Mouse (Mus musculus): ENCODE measurements at regions not wholly inside any gene's neighbourhood (a gene's known extent, or its start where the extent isn't known, plus 50 kb on each side); places are given as distances from the start of the nearest gene placed in this dataset.
A peak's percentile ranks its signal among the peaks of the same experiment; 100 is the strongest.

GRCm38 (mm10) chr2:179080462-179081274, 361.6 kb upstream of the Cdh4 start:
- Histone ChIP-seq H3K27ac (no peak overlapping the region), H3K4me2 (replicated peaks) (no peak overlapping the region), H3K27me3 (ENCODE audit: control insufficient read depth, insufficient read depth, low read length) (no peaks in the 10 kb centered on the region), H3K4me3 (replicated peaks; ENCODE audit: low read length) (no peak overlapping the region), H3K4me1 (replicated peaks; ENCODE audit: control insufficient read depth, insufficient read depth, low read length) (no peaks in the 10 kb centered on the region), H3K9me3 (ENCODE audit: control insufficient read depth, low read length) (no peaks in the 10 kb centered on the region), H3K36me3 (replicated peaks; ENCODE audit: control insufficient read depth, insufficient read depth) (no peaks in the 10 kb centered on the region), H3K9ac (no peak overlapping the region)
- WGBS = 75% methylated on average over 13 of the region's 13 CpGs
- DNase-seq (ENCODE audit: low spot score) (no peak), ATAC-seq (ENCODE audit: low FRiP score) (no peak)

GRCm38 (mm10) chr2:179086915-179087314, 355.3 kb upstream of the Cdh4 start:
- no peak for ATAC-seq (ENCODE audit: low FRiP score)
- no peak for DNase-seq (ENCODE audit: low spot score)
- no peak overlapping the region for H3K9ac ChIP-seq
- H3K9me3 ChIP-seq (ENCODE audit: control insufficient read depth, low read length) = no peaks in the 10 kb centered on the region
- no peaks in the 10 kb centered on the region for H3K27me3 ChIP-seq (ENCODE audit: control insufficient read depth, insufficient read depth, low read length)
- 91% methylated on average over 9 of the region's 9 CpGs for WGBS
- H3K4me2 ChIP-seq (replicated peaks) = no peak overlapping the region
- no peaks in the 10 kb centered on the region for H3K4me1 ChIP-seq (replicated peaks; ENCODE audit: control insufficient read depth, insufficient read depth, low read length)
- H3K4me3 ChIP-seq (replicated peaks; ENCODE audit: low read length) = no peak overlapping the region
- no peaks in the 10 kb centered on the region for H3K36me3 ChIP-seq (replicated peaks; ENCODE audit: control insufficient read depth, insufficient read depth)
- no peak overlapping the region for H3K27ac ChIP-seq

GRCm38 (mm10) chr2:179091480-179091879, 350.8 kb upstream of the Cdh4 start:
- H3K27ac ChIP-seq = no peak overlapping the region
- ATAC-seq (ENCODE audit: low FRiP score) = no peak
- H3K4me3 ChIP-seq (replicated peaks; ENCODE audit: low read length) = no peak overlapping the region
- no peak overlapping the region for H3K4me2 ChIP-seq (replicated peaks)
- 55% methylated on average over 3 of the region's 3 CpGs for WGBS
- H3K4me1 ChIP-seq (replicated peaks; ENCODE audit: control insufficient read depth, insufficient read depth, low read length) = peaks cover 6% of the 10 kb centered on the region
- H3K27me3 ChIP-seq (ENCODE audit: control insufficient read depth, insufficient read depth, low read length) = no peaks in the 10 kb centered on the region
- H3K9me3 ChIP-seq (ENCODE audit: control insufficient read depth, low read length) = no peaks in the 10 kb centered on the region
- no peaks in the 10 kb centered on the region for H3K36me3 ChIP-seq (replicated peaks; ENCODE audit: control insufficient read depth, insufficient read depth)
- H3K9ac ChIP-seq = no peak overlapping the region
- DNase-seq (ENCODE audit: low spot score) = no peak

GRCm38 (mm10) chr2:179093996-179094395, 348.2 kb upstream of the Cdh4 start:
- Histone ChIP-seq H3K4me3 (replicated peaks; ENCODE audit: low read length) (no peak overlapping the region), H3K4me1 (replicated peaks; ENCODE audit: control insufficient read depth, insufficient read depth, low read length) (peaks cover 6% of the 10 kb centered on the region), H3K36me3 (replicated peaks; ENCODE audit: control insufficient read depth, insufficient read depth) (no peaks in the 10 kb centered on the region), H3K9me3 (ENCODE audit: control insufficient read depth, low read length) (peaks cover 3% of the 10 kb centered on the region; the same call in 1 of the 2 replicates), H3K27ac (no peak overlapping the region), H3K9ac (no peak overlapping the region), H3K27me3 (ENCODE audit: control insufficient read depth, insufficient read depth, low read length) (no peaks in the 10 kb centered on the region), H3K4me2 (replicated peaks) (no peak overlapping the region; the same call in 1 of the 2 replicates)
- 29% methylated on average over 11 of the region's 11 CpGs for WGBS
- no peak for DNase-seq (ENCODE audit: low spot score)
- peak; percentile 68; the same call in 1 of the 2 replicates for ATAC-seq (ENCODE audit: low FRiP score)

- H3K4me1 ChIP-seq (replicated peaks; ENCODE audit: control insufficient read depth, insufficient read depth, low read length) = peaks cover 6% of the 10 kb centered on the region
- H3K9ac ChIP-seq = no peak overlapping the region
- H3K9me3 ChIP-seq (ENCODE audit: control insufficient read depth, low read length) = peaks cover 3% of the 10 kb centered on the region; the same call in 1 of the 2 replicates
- ATAC-seq (ENCODE audit: low FRiP score) (no peak), DNase-seq (ENCODE audit: low spot score) (no peak)
- no peak overlapping the region for H3K4me3 ChIP-seq (replicated peaks; ENCODE audit: low read length)
- 96% methylated on average over 3 of the region's 3 CpGs for WGBS
- no peak overlapping the region for H3K4me2 ChIP-seq (replicated peaks)
- H3K27ac ChIP-seq = no peak overlapping the region
- no peaks in the 10 kb centered on the region for H3K27me3 ChIP-seq (ENCODE audit: control insufficient read depth, insufficient read depth, low read length)
- H3K36me3 ChIP-seq (replicated peaks; ENCODE audit: control insufficient read depth, insufficient read depth) = no peaks in the 10 kb centered on the region
Measured at GRCm38 (mm10) chr2:179095981-179096380, 346.2 kb upstream of the Cdh4 start.

- no peak for ATAC-seq (ENCODE audit: low FRiP score)
- H3K4me1 ChIP-seq (replicated peaks; ENCODE audit: control insufficient read depth, insufficient read depth, low read length) = peaks cover 6% of the 10 kb centered on the region
- H3K36me3 ChIP-seq (replicated peaks; ENCODE audit: control insufficient read depth, insufficient read depth) = no peaks in the 10 kb centered on the region
- no peak overlapping the region for H3K4me2 ChIP-seq (replicated peaks)
- no peak overlapping the region for H3K4me3 ChIP-seq (replicated peaks; ENCODE audit: low read length)
- DNase-seq (ENCODE audit: low spot score) = no peak
- no peak overlapping the region for H3K27ac ChIP-seq
- H3K9me3 ChIP-seq (ENCODE audit: control insufficient read depth, low read length) = peaks cover 3% of the 10 kb centered on the region; the same call in 1 of the 2 replicates
- WGBS = 22% methylated on average over 4 of the region's 4 CpGs
- no peaks in the 10 kb centered on the region for H3K27me3 ChIP-seq (ENCODE audit: control insufficient read depth, insufficient read depth, low read length)
- no peak overlapping the region for H3K9ac ChIP-seq
Measured at GRCm38 (mm10) chr2:179096861-179097260, 345.4 kb upstream of the Cdh4 start.

- Histone ChIP-seq H3K27ac (no peak overlapping the region), H3K27me3 (ENCODE audit: control insufficient read depth, insufficient read depth, low read length) (no peaks in the 10 kb centered on the region), H3K4me3 (replicated peaks; ENCODE audit: low read length) (no peak overlapping the region), H3K4me1 (replicated peaks; ENCODE audit: control insufficient read depth, insufficient read depth, low read length) (no peaks in the 10 kb centered on the region), H3K9me3 (ENCODE audit: control insufficient read depth, low read length) (peaks cover 3% of the 10 kb centered on the region; the same call in 1 of the 2 replicates), H3K4me2 (replicated peaks) (no peak overlapping the region), H3K36me3 (replicated peaks; ENCODE audit: control insufficient read depth, insufficient read depth) (no peaks in the 10 kb centered on the region), H3K9ac (no peak overlapping the region)
- ATAC-seq (ENCODE audit: low FRiP score) = no peak
- whole genome bisulfite sequencing = 98% methylated on average over 1 of the region's 1 CpGs
- no peak for DNase-seq (ENCODE audit: low spot score)
Measured at GRCm38 (mm10) chr2:179099783-179100182, 342.4 kb upstream of the Cdh4 start.

- ATAC-seq (ENCODE audit: low FRiP score) (no peak), DNase-seq (ENCODE audit: low spot score) (no peak)
- Histone ChIP-seq H3K36me3 (replicated peaks; ENCODE audit: control insufficient read depth, insufficient read depth) (no peaks in the 10 kb centered on the region), H3K9ac (no peak overlapping the region), H3K4me2 (replicated peaks) (no peak overlapping the region), H3K4me3 (replicated peaks; ENCODE audit: low read length) (no peak overlapping the region), H3K4me1 (replicated peaks; ENCODE audit: control insufficient read depth, insufficient read depth, low read length) (no peaks in the 10 kb centered on the region), H3K27me3 (ENCODE audit: control insufficient read depth, insufficient read depth, low read length) (no peaks in the 10 kb centered on the region), H3K27ac (no peak overlapping the region), H3K9me3 (ENCODE audit: control insufficient read depth, low read length) (peaks cover 3% of the 10 kb centered on the region; the same call in 1 of the 2 replicates)
- WGBS = 88% methylated on average over 1 of the region's 1 CpGs
Measured at GRCm38 (mm10) chr2:179103114-179103513, 339.1 kb upstream of the Cdh4 start.

GRCm38 (mm10) chr2:179112951-179113350, 329.3 kb upstream of the Cdh4 start:
- Histone ChIP-seq H3K9me3 (ENCODE audit: control insufficient read depth, low read length) (no peaks in the 10 kb centered on the region), H3K27ac (no peak overlapping the region), H3K4me1 (replicated peaks; ENCODE audit: control insufficient read depth, insufficient read depth, low read length) (peaks cover 17% of the 10 kb centered on the region; the same call in 1 of the 2 replicates), H3K27me3 (ENCODE audit: control insufficient read depth, insufficient read depth, low read length) (no peaks in the 10 kb centered on the region), H3K9ac (no peak overlapping the region), H3K4me3 (replicated peaks; ENCODE audit: low read length) (no peak overlapping the region), H3K4me2 (replicated peaks) (no peak overlapping the region), H3K36me3 (replicated peaks; ENCODE audit: control insufficient read depth, insufficient read depth) (no peaks in the 10 kb centered on the region)
- ATAC-seq (ENCODE audit: low FRiP score) = no peak
- DNase-seq (ENCODE audit: low spot score) = no peak
- WGBS = 30% methylated on average over 5 of the region's 5 CpGs

Measured in hindbrain, embryonic 14.5 days (tissue).